Comparison of ENCODE assay signal across 31 mouse cellular contexts in the genomic region with DNA sequence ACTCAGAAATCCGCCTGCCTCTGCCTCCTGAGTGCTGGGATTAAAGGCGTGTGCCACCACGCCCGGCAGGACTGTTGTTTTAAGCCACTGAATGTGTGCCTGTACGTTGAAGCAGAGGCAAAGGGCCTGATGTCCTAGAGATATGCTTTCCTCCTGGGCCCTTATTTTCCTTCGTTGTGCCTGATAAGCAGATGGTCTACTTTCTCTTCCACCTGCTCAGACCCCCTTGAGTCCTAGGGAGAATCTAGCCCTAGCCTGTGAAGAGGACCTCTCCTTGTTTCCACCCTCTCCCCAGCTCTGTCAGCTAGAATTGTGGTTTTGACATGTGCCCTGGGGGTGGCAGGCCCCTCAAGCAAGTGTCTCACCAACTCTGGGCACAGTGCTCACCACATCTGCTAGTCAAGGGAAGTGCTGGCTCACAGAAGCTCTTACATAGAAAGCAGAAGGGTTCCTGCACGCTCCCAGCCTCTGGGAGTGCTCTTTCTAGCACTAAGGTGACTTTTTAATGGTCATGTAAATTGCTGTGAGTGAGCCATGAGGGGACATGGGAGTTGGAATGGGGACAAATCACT. TPM values are rescaled to one million over a fixed set of nuclear protein-coding genes. Genes with fewer than 3 reads are reported as not detected.
DNase-seq lines count a peak whose midpoint lies in the region; ATAC-seq and TF ChIP-seq lines count a peak whose summit lies in the region.
"Had no signal": no experiment of that assay in that cellular context is flagged by ENCODE, and none has a peak within 500 bp of the region (broad histone marks: within the 10 kb centered on the region; RNA-seq: fewer than 3 reads in every experiment).

No protein-coding gene starts in this region.

- 40% methylated on average over 7 of the region's 7 CpGs for WGBS in bone marrow, adult 2 months
- WGBS in liver, embryonic 15.5 days (ENCODE audit: insufficient replicate concordance): 27% methylated on average over 7 of the region's 7 CpGs
- 86% methylated on average over 7 of the region's 7 CpGs for WGBS in hindbrain, embryonic 10.5 days

- no peaks in the 10 kb centered on the region; the same call in none of the 2 replicates for H3K4me1 ChIP-seq in bone marrow, adult 2 months (ENCODE audit: control insufficient read depth, insufficient read depth, low read length)
- peaks cover 41% of the 10 kb centered on the region for H3K4me1 ChIP-seq in liver, embryonic 15.5 days (replicated peaks)
- H3K4me1 ChIP-seq in hindbrain, embryonic 10.5 days (replicated peaks): no peaks in the 10 kb centered on the region; the same call in 1 of the 2 replicates
- H3K4me1 ChIP-seq: embryonic facial prominence, embryonic 12.5 days; forebrain, embryonic 13.5 days; hindbrain, embryonic 12.5 days; limb, embryonic 15.5 days; midbrain, embryonic 12.5 days had no signal

- no peaks in the 10 kb centered on the region; the same call in 1 of the 2 replicates for H3K27me3 ChIP-seq in liver, embryonic 15.5 days
- H3K27me3 ChIP-seq in hindbrain, embryonic 10.5 days (ENCODE audit: insufficient read depth, poor library complexity, severe bottlenecking): no peaks in the 10 kb centered on the region
- H3K27me3 ChIP-seq: embryonic facial prominence, embryonic 12.5 days; forebrain, embryonic 13.5 days; hindbrain, embryonic 12.5 days; limb, embryonic 15.5 days; midbrain, embryonic 12.5 days had no signal

- peak overlapping the region; percentile 9 for H3K27ac ChIP-seq in bone marrow, adult 2 months (ENCODE audit: control insufficient read depth, insufficient read depth, low read depth, low read length, poor library complexity)
- peak overlapping the region; percentile 83 for H3K27ac ChIP-seq in liver, embryonic 15.5 days (replicated peaks)
- no peak overlapping the region for H3K27ac ChIP-seq in hindbrain, embryonic 10.5 days
- H3K27ac ChIP-seq: embryonic facial prominence, embryonic 12.5 days; forebrain, embryonic 13.5 days; hindbrain, embryonic 12.5 days; left cerebral cortex, adult 2 months; limb, embryonic 15.5 days; macrophage; midbrain, embryonic 12.5 days had no signal

- peak; percentile 31; the same call in 1 of the 2 replicates for ATAC-seq in erythroid progenitor cell, adult 5-6 weeks (replicated peaks; ENCODE audit: low FRiP score, poor library complexity, severe bottlenecking)
- ATAC-seq in liver, embryonic 15.5 days (ENCODE audit: insufficient read depth): peak; percentile 69
- ATAC-seq: forebrain, embryonic 13.5 days had no signal

- TF ChIP-seq CTCF in bone marrow, adult 2 months (IDR thresholded peaks at IDR 0.05; ENCODE audit: control insufficient read depth, insufficient read depth, low read length): no peak

- H3K36me3 ChIP-seq in liver, embryonic 15.5 days (replicated peaks): no peaks in the 10 kb centered on the region
- H3K36me3 ChIP-seq in hindbrain, embryonic 10.5 days: no peaks in the 10 kb centered on the region
- H3K36me3 ChIP-seq: embryonic facial prominence, embryonic 12.5 days; hindbrain, embryonic 12.5 days; limb, embryonic 15.5 days; midbrain, embryonic 12.5 days had no signal

- no peak overlapping the region for H3K4me2 ChIP-seq in liver, embryonic 15.5 days
- H3K4me2 ChIP-seq: embryonic facial prominence, embryonic 12.5 days; forebrain, embryonic 13.5 days; heart, embryonic 11.5 days; hindbrain, embryonic 12.5 days; limb, embryonic 15.5 days; midbrain, embryonic 12.5 days had no signal

- intact Hi-C loops in left cerebral cortex, postnatal 10 days (cut with DNase I): no loop called here

- no peak overlapping the region for H3K4me3 ChIP-seq in bone marrow, adult 2 months (replicated peaks; ENCODE audit: control insufficient read depth, low read depth, low read length)
- H3K4me3 ChIP-seq in liver, embryonic 15.5 days (replicated peaks): no peak overlapping the region
- no peak overlapping the region for H3K4me3 ChIP-seq in hindbrain, embryonic 10.5 days
- H3K4me3 ChIP-seq: embryonic facial prominence, embryonic 12.5 days; erythroblast, embryonic 14.5 days; forebrain, embryonic 13.5 days; hindbrain, embryonic 12.5 days; left cerebral cortex, adult 2 months; limb, embryonic 15.5 days; midbrain, embryonic 12.5 days had no signal

- DNase-seq in frontal cortex, postnatal 36 days (ENCODE audit: low spot score in 2 of 2): no peak
- no peak for DNase-seq in hindbrain, embryonic 10.5 days (ENCODE audit: low spot score)
- DNase-seq in ovary, adult 18-20 months (ENCODE audit: low spot score): no peak
- DNase-seq in left cerebral cortex, postnatal 10 days (ENCODE audit: extremely low spot score in 1 of 2, low spot score in 2 of 2): no peak
- DNase-seq: adrenal gland, postnatal 14 days; cerebellum, adult 11 months; cerebellum, adult 9-11 months; heart, adult 11 months; kidney, adult 11 months; kidney, postnatal 4 days; left cerebral cortex, postnatal 4 days; retina, postnatal 1 day; right cerebral cortex, postnatal 25 days had no signal

- H3K9me3 ChIP-seq in liver, embryonic 15.5 days (replicated peaks): no peaks in the 10 kb centered on the region
- 0 out of 2 replicates have a peak, but pooled peaks cover 4% of the 10 kb centered on the region for H3K9me3 ChIP-seq in hindbrain, embryonic 10.5 days
- H3K9me3 ChIP-seq: embryonic facial prominence, embryonic 12.5 days; forebrain, embryonic 13.5 days; limb, embryonic 15.5 days; midbrain, embryonic 12.5 days had no signal

- H3K9ac ChIP-seq in liver, embryonic 15.5 days: peak overlapping the region; percentile 15; the same call in 1 of the 2 replicates
- H3K9ac ChIP-seq: embryonic facial prominence, embryonic 12.5 days; forebrain, embryonic 13.5 days; hindbrain, embryonic 12.5 days; limb, embryonic 15.5 days; midbrain, embryonic 12.5 days had no signal

- no peak for TF ChIP-seq POLR2A in bone marrow, adult 2 months (IDR thresholded peaks at IDR 0.05; ENCODE audit: borderline replicate concordance, control insufficient read depth, low read depth, low read length)

RNA-seq across cellular contexts. Expression of a gene that starts 9.0 kb away (rescaled TPM):
- polyA plus RNA-seq in bone marrow, adult 2 months (2011; ENCODE audit: insufficient read depth, insufficient read length, low replicate concordance, missing spikeins): 79.1 and 132 TPM in 2 replicates
- 101 and 177 TPM in 2 replicates for total RNA-seq in erythroid progenitor cell, adult 5-6 weeks (2015; ENCODE audit: low replicate concordance)
- total RNA-seq in erythroid progenitor cell, adult 5-6 weeks (2017; ENCODE audit: low replicate concordance): 56.2 and 62.5 TPM in 2 replicates
- 63.9 and 70.8 TPM in 2 replicates for polyA plus RNA-seq in liver, embryonic 15.5 days (2015; fragmentation: Nextera tagmentation; extraction: Ambion mirVana)
- not detected in 2 replicates for polyA plus RNA-seq in hindbrain, embryonic 10.5 days (2016; fragmentation: Nextera tagmentation; extraction: Ambion mirVana)
- not detected for total RNA-seq in left cerebral cortex, postnatal 10 days (2021)
- total RNA-seq: gastrocnemius, adult 8-10 months; layer of hippocampus, postnatal 10 days; left cerebral cortex, adult 2 months; left cerebral cortex, postnatal 4 days had no signal
- polyA plus RNA-seq: C2C12; embryonic facial prominence, embryonic 12.5 days; erythroblast, embryonic 14.5 days; forebrain, embryonic 13.5 days; heart, postnatal 0 days; midbrain, embryonic 12.5 days; testis, adult 2 months; urinary bladder, adult 2 months had no signal

Comparison
In these comparisons a context has a peak if more than half of its experiments do, and no peak if none do; other contexts are left out.
1. RNA of a gene that starts 9.0 kb away (polyA plus RNA-seq): 79.1 to 132 TPM in bone marrow, adult 2 months and 63.9 to 70.8 TPM in liver, embryonic 15.5 days; not detected in hindbrain, embryonic 10.5 days; every median in the first group is over 10 times any median in the second.